Mouse (Mus musculus): Measurements from ENCODE around the gene D3Ertd254e. TPM values are rescaled to one million over a fixed set of nuclear protein-coding genes. Genes with fewer than 3 reads are reported as not detected.

D3Ertd254e gene
- polyA plus RNA-seq (2014; fragmentation: Illumina TruSeq; extraction: RNeasy Lipid Tissue Mini Kit (QIAGEN cat#74804); ENCODE audit: low read depth, low replicate concordance), result 3.2 TPM

GRCm38 (mm10) chr3:36150934-36151686 is at the start of gene D3Ertd254e:
TSS of gene D3Ertd254e (plus strand) at chr3:36151017.

Other genes with a start within 250 kb of the D3Ertd254e start
- 2,806 TPM for gene Dcun1d1, start 213.6 kb upstream of the D3Ertd254e start, polyA plus RNA-seq (2014; fragmentation: Illumina TruSeq; extraction: RNeasy Lipid Tissue Mini Kit (QIAGEN cat#74804); ENCODE audit: low read depth, low replicate concordance)
- 9.0 TPM for gene Mccc1, start 150.3 kb upstream of the D3Ertd254e start, polyA plus RNA-seq (2014; fragmentation: Illumina TruSeq; extraction: RNeasy Lipid Tissue Mini Kit (QIAGEN cat#74804); ENCODE audit: low read depth, low replicate concordance)
- 70.3 TPM for gene Ccdc144b, start 97.5 kb upstream of the D3Ertd254e start, polyA plus RNA-seq (2014; fragmentation: Illumina TruSeq; extraction: RNeasy Lipid Tissue Mini Kit (QIAGEN cat#74804); ENCODE audit: low read depth, low replicate concordance)
- 4.7 TPM for gene Acad9, start 85.0 kb upstream of the D3Ertd254e start, polyA plus RNA-seq (2014; fragmentation: Illumina TruSeq; extraction: RNeasy Lipid Tissue Mini Kit (QIAGEN cat#74804); ENCODE audit: low read depth, low replicate concordance)
- not detected for gene Qrfpr, start 71.3 kb downstream of the D3Ertd254e start, polyA plus RNA-seq (2014; fragmentation: Illumina TruSeq; extraction: RNeasy Lipid Tissue Mini Kit (QIAGEN cat#74804); ENCODE audit: low read depth, low replicate concordance)